Mouse (Mus musculus) heart, embryonic 16.5 days (tissue): Measurements from ENCODE around the gene Arhgef10l. TPM values are rescaled to one million over a fixed set of nuclear protein-coding genes. Genes with fewer than 3 reads are reported as not detected.
"Not testable (repeated sequence)": the region's sequence is repeated elsewhere in the genome, so short reads cannot be mapped to it uniquely, and the experiment has no call there.

Experiments used
- ATAC-seq: fragments of 200-750 bp; cut with Nextera tagmentation; replicated peaks from 2 replicates; pipeline ENCODE4 v1.8.0; 2017; ENCODE audit warnings: moderate number of reproducible peaks; ENCODE audit not compliant: insufficient read depth, low FRiP score; ENCODE audit errors: extremely low read depth
- H3K27ac ChIP-seq: fragments of 300-500 bp; sonication (generic); 2 replicates; pipeline ENCODE4 v1.5.1; 2014; ENCODE audit warnings: mild to moderate bottlenecking, low read length, control low read depth, moderate library complexity
- H3K27me3 ChIP-seq: fragments of 300-500 bp; sonication (generic); 2 replicates; pipeline ENCODE4 v1.6.1; 2014; ENCODE audit warnings: low read length, mixed read lengths; ENCODE audit not compliant: control insufficient read depth, insufficient read depth
- H3K36me3 ChIP-seq: fragments of 300-500 bp; sonication (generic); 2 replicates; pipeline ENCODE4 v1.6.1; 2014; ENCODE audit not compliant: control insufficient read depth, insufficient read depth
- H3K4me1 ChIP-seq: fragments of 300-500 bp; sonication (generic); 2 replicates; pipeline ENCODE4 v1.6.1; 2014; ENCODE audit warnings: low read length, mixed read lengths; ENCODE audit not compliant: control insufficient read depth, insufficient read depth
- H3K4me2 ChIP-seq: fragments of 300-500 bp; sonication (generic); 2 replicates; pipeline ENCODE4 v1.6.1; 2014; ENCODE audit warnings: low read depth, mild to moderate bottlenecking, control low read depth, low read length
- H3K4me3 ChIP-seq: fragments of 300-500 bp; sonication (generic); 2 replicates; pipeline ENCODE4 v1.5.1; 2014; ENCODE audit warnings: mild to moderate bottlenecking, control low read depth, low read length
- H3K9ac ChIP-seq: fragments of 300-500 bp; sonication (generic); 2 replicates; pipeline ENCODE4 v1.6.1; 2014; ENCODE audit warnings: low read length, control low read depth
- H3K9me3 ChIP-seq: fragments of 300-500 bp; sonication (generic); replicated peaks from 2 replicates; pipeline ENCODE4 v1.6.1; 2016; ENCODE audit warnings: low read length; ENCODE audit not compliant: control insufficient read depth
- WGBS: fragments of 180-500 bp; shearing (Covaris S2); extraction: QIAGEN DNeasy Blood & Tissue Kit; methylation state at CpG from one replicate; pipeline ENCODE4 v1.1.7; 2014; 5-methylcytosine and 5-hydroxymethylcytosine counted together
- polyA plus RNA-seq: library from polyadenylated mRNA; unstranded; fragments of >200 nt; fragmentation: Nextera tagmentation; extraction: Ambion mirVana; gene quantifications from 2 replicates; pipeline ENCODE4 v1.2.1, GENCODE M21; 2015

The Arhgef10l gene
- polyA plus RNA-seq, 1 experiment from 2014 or later, result 18.6 TPM

DNA sequence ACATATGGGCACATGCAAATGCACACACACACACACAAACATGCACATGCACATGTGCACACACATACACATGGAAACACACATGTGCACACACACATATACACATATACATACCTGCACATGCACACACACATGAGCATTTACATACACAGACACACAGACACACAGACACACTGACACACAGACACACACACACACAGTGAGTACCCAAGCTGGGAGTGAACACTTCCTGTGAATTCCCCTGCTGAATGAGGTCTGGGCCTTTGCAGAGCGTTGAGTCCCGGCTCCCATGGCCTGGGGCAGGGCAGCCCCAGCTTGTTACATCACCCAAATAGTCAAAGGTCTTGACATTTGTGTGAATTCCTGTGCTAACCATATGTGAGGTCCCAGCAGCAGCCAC lies 96.4 kb downstream of the Arhgef10l start:
- H3K27ac ChIP-seq, result no peak overlapping the region
- no peak overlapping the region for H3K9ac ChIP-seq
- peaks cover 55% of the 10 kb centered on the region for H3K36me3 ChIP-seq
- ATAC-seq, result no peak
- H3K4me2 ChIP-seq, result no peak overlapping the region
- H3K4me3 ChIP-seq, result no peak overlapping the region
- 58% methylated on average over 2 of the region's 2 CpGs for WGBS
- no peaks in the 10 kb centered on the region for H3K27me3 ChIP-seq
- H3K4me1 ChIP-seq, result no peaks in the 10 kb centered on the region
- no peaks in the 10 kb centered on the region for H3K9me3 ChIP-seq

DNA sequence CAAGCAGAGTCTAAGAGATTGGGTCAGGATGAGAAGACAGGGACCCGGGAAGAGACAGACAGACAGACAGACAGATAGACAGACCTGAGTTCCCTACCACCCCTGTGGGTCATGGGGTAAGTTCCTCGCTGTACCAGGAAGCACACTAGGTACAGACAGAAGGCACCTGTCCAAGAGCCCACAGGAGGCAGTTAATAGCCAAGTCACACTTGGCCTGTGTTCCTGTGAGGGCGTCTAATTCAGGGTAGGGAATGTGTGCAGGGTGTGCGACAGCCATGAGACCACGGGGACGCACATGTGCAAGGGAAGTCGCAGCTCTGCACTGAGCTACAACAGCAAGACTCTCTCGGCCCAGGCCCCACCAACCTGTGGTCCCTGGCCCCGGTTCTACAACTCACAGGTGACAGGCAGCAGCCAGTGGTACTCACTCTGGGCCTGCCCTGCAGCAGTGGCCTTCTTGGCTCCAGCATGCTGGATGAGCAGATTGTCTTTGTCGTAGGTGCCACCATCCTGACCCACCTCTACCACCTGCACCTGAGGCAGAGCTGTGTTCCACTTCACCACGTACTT lies 97.8 kb downstream of the Arhgef10l start:
- no peaks in the 10 kb centered on the region for H3K27me3 ChIP-seq
- WGBS, result 91% methylated on average over 11 of the region's 11 CpGs
- no peaks in the 10 kb centered on the region for H3K9me3 ChIP-seq
- no peaks in the 10 kb centered on the region for H3K4me1 ChIP-seq
- H3K27ac ChIP-seq, result no peak overlapping the region
- H3K9ac ChIP-seq, result no peak overlapping the region
- H3K4me3 ChIP-seq, result no peak overlapping the region
- H3K36me3 ChIP-seq, result peaks cover 53% of the 10 kb centered on the region
- no peak overlapping the region for H3K4me2 ChIP-seq
- ATAC-seq, result no peak

GRCm38 (mm10) chr4:140566785-140567184 lies 99.0 kb downstream of the Arhgef10l start:
- no peak overlapping the region for H3K4me2 ChIP-seq
- H3K27me3 ChIP-seq, result no peaks in the 10 kb centered on the region
- ATAC-seq, result no peak
- H3K9me3 ChIP-seq, result peaks cover 4% of the 10 kb centered on the region
- no peak overlapping the region for H3K9ac ChIP-seq
- no peak overlapping the region for H3K27ac ChIP-seq
- WGBS, result 91% methylated on average over 14 of the region's 14 CpGs
- no peak overlapping the region for H3K4me3 ChIP-seq
- H3K36me3 ChIP-seq, result peaks cover 59% of the 10 kb centered on the region
- H3K4me1 ChIP-seq, result 0 out of 2 replicates have a peak, but pooled peaks cover 3% of the 10 kb centered on the region

DNA sequence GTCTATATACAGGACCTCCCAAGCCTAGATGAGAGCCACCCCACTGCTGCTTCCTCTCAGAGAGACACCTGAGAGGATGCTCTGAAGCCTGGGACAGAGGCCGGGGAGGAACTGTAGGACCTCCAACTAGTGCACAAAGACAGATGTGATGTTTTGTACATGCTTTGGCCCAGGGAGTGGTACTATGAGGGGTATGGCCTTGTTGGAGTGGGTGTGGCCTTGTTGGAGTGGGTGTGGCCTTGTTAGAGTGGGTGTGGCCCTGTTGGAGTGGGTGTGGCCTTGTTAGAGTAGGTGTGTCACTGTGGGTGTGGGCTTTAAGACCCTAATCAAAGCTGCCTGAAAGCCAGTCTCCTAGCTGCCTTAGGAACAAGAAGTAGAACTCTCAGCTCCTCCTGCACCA lies 101.4 kb downstream of the Arhgef10l start:
- H3K4me3 ChIP-seq, H3K4me2 ChIP-seq, H3K9me3 ChIP-seq, H3K27ac ChIP-seq, H3K4me1 ChIP-seq, H3K27me3 ChIP-seq, H3K9ac ChIP-seq, ATAC-seq: not testable (repeated sequence)
- 77% methylated on average over 1 of the region's 1 CpGs for WGBS
- H3K36me3 ChIP-seq, result peaks cover 63% of the 10 kb centered on the region

DNA sequence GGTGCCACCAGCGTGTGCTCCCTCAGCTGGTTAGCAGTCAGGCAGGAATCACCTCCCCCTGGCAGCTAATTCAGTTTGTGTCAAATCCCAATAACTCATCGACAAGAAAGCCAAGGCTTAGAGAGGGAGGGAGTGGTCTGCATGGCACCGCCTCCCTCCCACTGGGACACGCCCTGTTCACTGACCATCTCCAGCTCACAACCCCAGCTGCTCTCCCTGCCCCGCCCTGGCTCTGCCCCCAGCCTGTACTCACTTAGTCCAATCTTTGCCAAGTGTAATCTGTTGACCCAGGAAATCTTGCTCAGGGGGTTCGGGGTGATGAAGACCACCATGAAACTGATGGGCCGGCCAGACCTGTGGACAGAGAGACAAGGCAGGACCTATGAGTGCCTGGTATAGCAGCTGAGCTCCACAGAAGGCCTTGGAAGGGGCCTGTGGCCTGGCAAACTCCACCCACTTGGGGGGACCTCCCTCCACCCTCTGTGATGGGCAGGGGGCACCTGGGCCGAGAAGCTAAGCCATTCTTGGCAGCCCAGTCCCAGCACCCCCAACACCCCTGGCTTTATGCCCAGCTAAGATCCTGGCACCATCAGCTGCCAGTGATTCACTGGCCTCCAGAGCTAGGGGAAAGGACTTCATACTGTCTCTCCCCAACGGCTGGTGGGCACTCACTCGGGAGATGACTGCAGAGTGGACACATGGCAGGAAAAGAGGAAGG lies 103.2 kb downstream of the Arhgef10l start:
- Histone ChIP-seq H3K4me2 (no peak overlapping the region), H3K36me3 (peaks cover 54% of the 10 kb centered on the region), H3K9me3 (peaks cover 6% of the 10 kb centered on the region), H3K9ac (no peak overlapping the region), H3K27ac (no peak overlapping the region), H3K4me3 (no peak overlapping the region), H3K27me3 (no peaks in the 10 kb centered on the region), H3K4me1 (0 out of 2 replicates have a peak, but pooled peaks cover 3% of the 10 kb centered on the region)
- WGBS, result 73% methylated on average over 10 of the region's 10 CpGs
- no peak for ATAC-seq

DNA sequence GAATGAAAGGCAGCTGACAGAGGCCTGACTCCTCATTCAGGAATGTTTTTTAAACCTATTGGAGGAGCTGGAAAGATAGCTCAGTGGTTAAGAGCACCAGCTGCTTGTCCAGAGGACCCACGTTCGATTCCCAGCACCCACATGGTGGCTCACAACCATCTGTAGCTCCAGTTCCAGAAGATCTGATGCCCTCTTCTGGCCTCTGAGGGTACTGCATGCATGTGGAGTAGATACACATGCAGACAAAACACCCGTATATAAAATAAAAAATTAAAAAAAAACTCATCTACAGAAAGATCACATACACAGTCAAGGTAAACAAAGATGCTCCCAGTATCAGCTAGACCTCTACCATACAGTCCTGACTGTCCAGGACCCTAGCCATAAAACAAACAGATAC lies 104.1 kb downstream of the Arhgef10l start:
- peaks cover 45% of the 10 kb centered on the region for H3K36me3 ChIP-seq
- ATAC-seq, result no peak
- 97% methylated on average over 3 of the region's 3 CpGs for WGBS

GRCm38 (mm10) chr4:140559862-140560261 lies 106.0 kb downstream of the Arhgef10l start:
- no peak overlapping the region for H3K4me2 ChIP-seq
- no peak overlapping the region for H3K9ac ChIP-seq
- peaks cover 31% of the 10 kb centered on the region for H3K36me3 ChIP-seq
- no peaks in the 10 kb centered on the region for H3K27me3 ChIP-seq
- H3K27ac ChIP-seq, result no peak overlapping the region
- no peak overlapping the region for H3K4me3 ChIP-seq
- H3K4me1 ChIP-seq, result 0 out of 2 replicates have a peak, but pooled peaks cover 3% of the 10 kb centered on the region
- WGBS, result 73% methylated on average over 4 of the region's 4 CpGs
- ATAC-seq, result no peak
- H3K9me3 ChIP-seq, result peaks cover 6% of the 10 kb centered on the region

More for the DNA sequence above, 104.1 kb downstream of the Arhgef10l start:
- Histone ChIP-seq H3K27me3 (no peaks in the 10 kb centered on the region), H3K27ac (no peak overlapping the region), H3K9me3 (peaks cover 6% of the 10 kb centered on the region), H3K4me2 (no peak overlapping the region), H3K4me3 (no peak overlapping the region), H3K4me1 (0 out of 2 replicates have a peak, but pooled peaks cover 3% of the 10 kb centered on the region), H3K9ac (no peak overlapping the region)

DNA sequence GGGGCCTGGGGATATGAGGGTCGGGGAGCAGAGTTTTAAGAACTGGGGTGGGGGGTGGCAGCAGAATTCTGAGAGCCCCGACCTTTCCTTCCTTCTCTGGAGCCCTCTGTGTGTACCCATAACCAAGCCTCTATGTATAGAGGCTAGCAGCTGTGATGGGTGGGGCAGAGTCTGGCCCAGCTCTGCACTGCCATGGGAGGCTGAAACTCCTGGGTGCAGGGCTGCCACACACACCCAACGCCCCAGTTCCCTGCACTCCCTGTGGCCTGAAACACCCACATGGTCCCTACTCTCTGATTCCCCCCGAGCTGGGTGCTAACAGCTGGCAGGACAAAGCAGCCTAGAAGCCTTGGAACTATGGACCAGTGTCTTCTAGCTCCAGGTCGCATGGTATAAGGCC lies 107.6 kb downstream of the Arhgef10l start:
- peaks cover 27% of the 10 kb centered on the region for H3K36me3 ChIP-seq
- H3K27me3 ChIP-seq, result no peaks in the 10 kb centered on the region
- no peak for ATAC-seq
- H3K9ac ChIP-seq, result no peak overlapping the region
- H3K4me3 ChIP-seq, result no peak overlapping the region
- H3K27ac ChIP-seq, result no peak overlapping the region
- 77% methylated on average over 5 of the region's 5 CpGs for WGBS
- H3K4me1 ChIP-seq, result 0 out of 2 replicates have a peak, but pooled peaks cover 3% of the 10 kb centered on the region
- peaks cover 6% of the 10 kb centered on the region for H3K9me3 ChIP-seq
- H3K4me2 ChIP-seq, result no peak overlapping the region

DNA sequence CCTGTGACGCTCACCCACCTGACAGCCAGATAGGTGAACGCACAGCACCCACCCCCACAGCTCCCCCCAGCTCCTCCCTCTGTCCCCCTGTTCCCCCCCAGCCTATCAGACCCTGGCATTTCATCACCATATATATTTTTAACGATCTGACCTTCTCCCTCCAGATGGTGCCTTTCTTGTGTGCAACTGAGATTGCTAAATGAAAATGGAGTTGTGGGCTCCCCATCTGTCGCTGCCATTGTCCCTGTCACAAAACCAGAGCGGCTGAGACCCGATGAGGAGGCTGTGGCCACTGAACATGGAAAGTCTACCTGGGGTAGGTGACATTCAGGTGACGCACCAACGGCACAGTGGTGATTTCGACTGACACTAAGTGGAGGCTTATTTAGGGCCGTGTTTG lies 109.3 kb downstream of the Arhgef10l start:
- Histone ChIP-seq H3K27ac (no peak overlapping the region), H3K4me1 (no peaks in the 10 kb centered on the region), H3K27me3 (no peaks in the 10 kb centered on the region), H3K36me3 (peaks cover 18% of the 10 kb centered on the region), H3K9me3 (peaks cover under 1% of the 10 kb centered on the region; the same call in 1 of the 2 replicates), H3K4me3 (no peak overlapping the region), H3K9ac (no peak overlapping the region), H3K4me2 (no peak overlapping the region)
- no peak for ATAC-seq
- 87% methylated on average over 10 of the region's 10 CpGs for WGBS
